Mouse (Mus musculus): ENCODE measurements at regions not wholly inside any gene's neighbourhood (a gene's known extent, or its start where the extent isn't known, plus 50 kb on each side); places are given as distances from the start of the nearest gene placed in this dataset.

GRCm38 (mm10) chr12:6930726-6931125 is 1046.7 kb upstream of the Apob start:
- peak in 1 of 2 experiments; percentile 41 for DNase-seq (ENCODE audit: low spot score in 2 of 2)

DNA sequence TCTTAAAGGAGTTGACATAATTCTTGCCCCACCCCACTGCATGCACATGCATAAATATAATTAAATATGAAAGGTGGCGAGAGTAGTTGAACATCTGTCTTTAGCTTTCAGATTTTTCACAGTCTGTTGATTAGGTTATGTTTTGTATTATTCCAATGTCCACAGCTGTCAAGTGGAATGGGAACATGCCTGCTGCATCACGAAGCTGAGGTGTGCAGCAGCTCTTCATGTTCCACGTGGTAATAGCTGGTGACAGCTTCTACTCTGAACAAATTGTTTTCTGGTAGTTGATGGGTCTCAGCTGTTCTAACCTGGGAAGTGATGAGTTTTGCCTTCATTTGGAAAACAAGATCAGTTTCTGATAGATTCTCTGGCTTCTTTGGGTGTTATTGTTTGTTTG is 1020.8 kb upstream of the Apob start:
- DNase-seq (ENCODE audit: low spot score in 2 of 2) = no peak

- DNase-seq (ENCODE audit: low spot score in 2 of 2) = no peak
Measured at GRCm38 (mm10) chr12:6984664-6985063, 992.8 kb upstream of the Apob start.

DNA sequence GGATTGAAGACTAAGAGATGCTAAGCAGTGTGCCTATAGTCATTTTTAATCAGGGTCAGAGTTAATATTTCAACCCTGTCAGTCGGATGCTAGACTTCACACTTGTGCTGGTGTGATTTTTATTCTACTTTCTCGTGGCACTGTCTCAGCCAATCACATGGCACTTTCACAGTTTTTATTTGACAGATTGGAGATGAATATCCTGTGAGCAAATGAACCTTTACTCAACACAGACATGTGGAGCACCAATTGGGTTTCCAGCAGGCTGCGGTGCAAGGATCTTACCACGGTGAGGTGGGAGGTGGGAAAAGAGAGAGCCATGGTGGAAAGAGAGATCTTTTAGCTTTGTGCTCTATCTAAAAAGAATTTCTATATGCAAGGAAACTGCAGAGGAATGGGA is 949.0 kb upstream of the Apob start:
- no peak for DNase-seq (ENCODE audit: low spot score in 2 of 2)

DNA sequence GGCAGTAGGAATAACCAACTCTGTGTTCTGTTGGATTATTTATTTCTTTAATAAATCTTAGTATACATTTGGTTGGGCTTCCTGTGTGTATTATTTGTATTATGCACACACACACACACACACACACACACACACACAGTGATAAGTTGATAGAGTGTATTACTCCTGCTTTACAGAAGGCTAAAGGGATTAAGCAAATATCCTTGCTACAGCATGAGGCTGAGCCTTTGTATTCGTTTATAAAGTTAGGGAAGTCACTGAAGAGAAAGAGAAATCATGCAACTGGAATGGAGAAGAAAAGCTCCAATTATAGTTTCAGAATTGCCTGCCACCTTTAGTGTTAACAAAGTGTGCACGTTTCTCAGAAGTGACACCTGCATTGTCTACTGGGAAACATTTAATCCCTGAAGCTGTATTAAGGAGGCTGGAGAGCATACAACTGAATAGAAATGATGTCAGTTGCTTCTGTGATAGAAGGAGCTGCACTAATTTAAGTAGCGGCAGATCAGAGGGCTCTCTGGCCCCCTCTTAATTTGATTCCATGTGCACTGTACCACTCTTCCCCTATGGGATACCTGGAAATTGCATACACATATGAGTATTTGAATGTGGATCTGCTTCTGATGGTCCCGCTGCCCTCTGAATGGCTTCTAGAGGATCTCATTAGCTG is 947.9 kb upstream of the Apob start:
- no peak for DNase-seq (ENCODE audit: low spot score in 2 of 2)

- peak in 1 of 2 experiments; percentile 1 for DNase-seq (ENCODE audit: low spot score in 2 of 2)
Measured at GRCm38 (mm10) chr12:7050791-7051190, 926.7 kb upstream of the Apob start.

GRCm38 (mm10) chr12:7054575-7054974 is 922.9 kb upstream of the Apob start:
- peak in 1 of 2 experiments; percentile 5 for DNase-seq (ENCODE audit: low spot score in 2 of 2)

- peak; percentile 1 to 9 for DNase-seq (ENCODE audit: low spot score in 2 of 2)
Measured at GRCm38 (mm10) chr12:7094582-7094981, 882.9 kb upstream of the Apob start.

- DNase-seq (ENCODE audit: low spot score in 2 of 2) = no peak
Measured at GRCm38 (mm10) chr12:7095440-7095839, 882.0 kb upstream of the Apob start.

DNA sequence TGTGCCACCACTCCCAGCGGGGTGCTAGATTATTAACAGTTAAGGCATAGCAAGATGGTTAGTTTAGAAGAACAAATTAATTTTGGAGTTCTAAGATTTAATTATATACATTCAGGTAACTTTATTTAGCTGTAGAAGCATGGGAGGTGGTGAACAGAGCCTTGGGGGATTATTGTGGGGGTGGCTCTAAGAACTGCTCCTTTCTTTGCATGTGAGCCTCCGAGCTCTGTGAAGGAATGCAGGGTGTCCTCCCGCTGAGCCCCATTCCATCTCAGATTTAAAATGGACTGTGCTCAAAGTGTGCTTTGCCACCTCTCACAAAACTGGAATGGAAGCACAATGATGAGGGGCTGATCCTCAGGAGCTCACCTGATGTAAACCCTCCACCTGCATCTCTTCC is 881.2 kb upstream of the Apob start:
- no peak for DNase-seq (ENCODE audit: low spot score in 2 of 2)

DNA sequence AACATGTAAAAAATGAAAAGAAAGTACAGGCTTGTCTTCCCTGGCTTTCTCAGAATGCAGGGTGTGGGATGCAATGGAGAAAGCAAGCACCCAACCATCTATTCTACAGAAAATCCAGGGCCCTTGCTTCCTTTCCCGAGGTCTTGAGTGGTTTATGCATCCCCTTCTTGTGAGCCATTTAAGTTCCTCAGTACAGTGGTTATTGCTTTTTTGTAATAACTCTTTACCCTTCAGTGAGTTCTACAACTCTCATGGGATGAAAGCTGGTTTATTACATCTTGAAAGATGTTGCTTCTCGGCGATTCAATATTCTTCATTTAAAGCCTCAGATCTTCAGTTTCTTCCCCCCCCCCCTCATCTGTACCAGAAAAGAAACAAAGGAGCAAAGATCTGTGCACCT is 838.4 kb upstream of the Apob start:
- no peak for DNase-seq (ENCODE audit: low spot score in 2 of 2)

Data from layer of hippocampus, adult 18-20 months (tissue).